Mouse (Mus musculus) hindbrain, postnatal 0 days (tissue): ENCODE measurements around the gene 3110040M04Rik. TPM values are rescaled to one million over a fixed set of nuclear protein-coding genes. Genes with fewer than 3 reads are reported as not detected.
"Not testable (repeated sequence)": the region's sequence is repeated elsewhere in the genome, so short reads cannot be mapped to it uniquely, and the experiment has no call there.

Experiments
- ATAC-seq: fragments of 200-750 bp; cut with Nextera tagmentation; 2 replicates; pipeline ENCODE4 v1.8.0; 2017; ENCODE audit warnings: mild to moderate bottlenecking, moderate TSS enrichment, moderate library complexity
- DNase-seq: peaks from one replicate; pipeline ENCODE4 v3.0.0-alpha.2; 2015; ENCODE audit warnings: low spot score
- H3K27ac ChIP-seq: fragments of 300-500 bp; sonication (generic); 2 replicates; pipeline ENCODE4 v1.5.1; 2014; ENCODE audit warnings: mild to moderate bottlenecking
- H3K27me3 ChIP-seq: fragments of 300-500 bp; sonication (generic); 2 replicates; pipeline ENCODE4 v1.6.1; 2014; ENCODE audit warnings: low read length, mixed read lengths; ENCODE audit not compliant: insufficient read depth
- H3K36me3 ChIP-seq: fragments of 300-500 bp; sonication (generic); 2 replicates; pipeline ENCODE4 v1.6.1; 2014; ENCODE audit warnings: low read length, mixed read lengths; ENCODE audit not compliant: insufficient read depth
- H3K4me1 ChIP-seq: fragments of 300-500 bp; sonication (generic); 2 replicates; pipeline ENCODE4 v1.6.1; 2014; ENCODE audit warnings: antibody characterized with exemption, low read length, mixed read lengths; ENCODE audit not compliant: insufficient read depth
- H3K4me2 ChIP-seq: fragments of 300-500 bp; sonication (generic); 2 replicates; pipeline ENCODE4 v1.6.1; 2014; ENCODE audit warnings: low read depth, mild to moderate bottlenecking, low read length, moderate library complexity, mixed read lengths
- H3K4me3 ChIP-seq: fragments of 300-500 bp; sonication (generic); 2 replicates; pipeline ENCODE4 v1.5.1; 2014; ENCODE audit warnings: low read length
- H3K9ac ChIP-seq: fragments of 300-500 bp; sonication (generic); replicated peaks from 2 replicates; pipeline ENCODE4 v1.6.1; 2014; ENCODE audit warnings: mild to moderate bottlenecking, low read length, moderate library complexity, mixed read lengths
- H3K9me3 ChIP-seq: fragments of 300-500 bp; sonication (generic); 2 replicates; pipeline ENCODE4 v1.6.1; 2016; ENCODE audit warnings: low read length, mixed read lengths
- CTCF ChIP-seq: IDR thresholded peaks from 2 replicates; pipeline ENCODE4 v1.5.1; 2016; ENCODE audit warnings: antibody characterized with exemption, control low read depth, low read depth
- WGBS: fragments of 180-500 bp; shearing (Covaris S2); extraction: QIAGEN DNeasy Blood & Tissue Kit; methylation state at CpG from one replicate; pipeline ENCODE4 v1.1.7; 2014; 5-methylcytosine and 5-hydroxymethylcytosine counted together
- polyA plus RNA-seq: library from polyadenylated mRNA; unstranded; fragments of >200 nt; fragmentation: Nextera tagmentation; extraction: Ambion mirVana; gene quantifications from 2 replicates; pipeline ENCODE4 v1.2.1, GENCODE M21; 2015
- total RNA-seq: library from RNA; depleted of rRNA; stranded (reverse); fragments of >200 nt; gene quantifications from 2 replicates; pipeline ENCODE4 v1.2.3, GENCODE M21; 2014

The 3110040M04Rik gene
- total and polyA plus RNA-seq, 2 experiments from 2014 or later = not detected

DNA sequence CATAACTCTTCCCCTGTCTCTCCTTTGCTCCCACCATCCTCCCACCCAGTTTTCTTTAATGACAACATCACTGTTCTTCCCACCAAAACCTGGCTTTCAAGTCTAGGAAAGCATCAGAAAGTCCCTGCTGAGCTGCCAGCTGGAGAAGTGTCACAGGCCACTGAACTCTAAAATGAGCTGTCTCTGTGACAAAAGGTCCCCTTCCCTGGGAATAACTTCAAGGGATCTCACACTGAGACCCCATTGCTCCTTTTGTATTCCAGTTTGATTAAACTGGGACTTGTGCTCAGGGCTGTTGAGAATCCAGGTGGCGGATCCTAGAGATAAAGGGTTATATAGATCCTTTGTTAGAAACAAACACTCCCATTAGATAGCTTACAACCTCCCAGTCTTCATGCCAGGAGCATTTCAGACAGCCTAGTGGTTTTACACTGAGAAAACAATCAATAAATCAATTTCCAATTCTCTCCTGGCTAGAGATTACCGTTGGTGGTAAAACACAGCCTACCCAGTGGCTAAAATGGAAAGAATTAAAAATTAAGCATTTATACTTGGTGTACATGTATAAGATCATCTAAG is 25.3 kb upstream of the 3110040M04Rik start:
- no peak overlapping the region for H3K27ac ChIP-seq

DNA sequence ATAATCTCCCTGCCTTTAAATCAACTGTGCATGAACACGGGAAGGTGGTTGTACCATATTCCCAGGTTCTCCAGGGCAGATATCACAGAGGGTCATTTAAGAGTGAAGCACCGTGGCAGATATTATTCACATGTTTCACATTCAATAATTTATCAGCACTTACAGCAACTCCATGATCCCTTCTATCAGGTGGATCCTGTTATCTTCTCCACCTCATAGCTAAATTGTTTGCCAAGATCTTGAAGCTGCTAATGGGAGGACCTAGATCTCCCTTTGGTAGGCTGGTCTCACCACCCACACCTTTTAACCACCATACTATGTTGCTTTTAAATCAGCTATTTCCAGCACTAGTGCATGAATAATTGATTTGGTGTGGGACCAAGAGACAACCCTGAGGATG is 23.8 kb upstream of the 3110040M04Rik start:
- ATAC-seq = no peak
- H3K4me1 ChIP-seq = no peaks in the 10 kb centered on the region
- 78% methylated on average over 2 of the region's 2 CpGs for WGBS

More for the DNA sequence above, 25.3 kb upstream of the 3110040M04Rik start:
- 20% methylated on average over 2 of the region's 2 CpGs for WGBS
- Histone ChIP-seq H3K27me3 (no peaks in the 10 kb centered on the region), H3K36me3 (no peaks in the 10 kb centered on the region), H3K4me1 (no peaks in the 10 kb centered on the region), H3K4me3 (no peak overlapping the region), H3K9me3 (no peaks in the 10 kb centered on the region), H3K4me2 (no peak overlapping the region), H3K9ac (no peak overlapping the region)
- DNase-seq = no peak
- no peak for TF ChIP-seq CTCF
- ATAC-seq = 0 out of 2 replicates have a peak, but pooled peaks have one; percentile 18

DNA sequence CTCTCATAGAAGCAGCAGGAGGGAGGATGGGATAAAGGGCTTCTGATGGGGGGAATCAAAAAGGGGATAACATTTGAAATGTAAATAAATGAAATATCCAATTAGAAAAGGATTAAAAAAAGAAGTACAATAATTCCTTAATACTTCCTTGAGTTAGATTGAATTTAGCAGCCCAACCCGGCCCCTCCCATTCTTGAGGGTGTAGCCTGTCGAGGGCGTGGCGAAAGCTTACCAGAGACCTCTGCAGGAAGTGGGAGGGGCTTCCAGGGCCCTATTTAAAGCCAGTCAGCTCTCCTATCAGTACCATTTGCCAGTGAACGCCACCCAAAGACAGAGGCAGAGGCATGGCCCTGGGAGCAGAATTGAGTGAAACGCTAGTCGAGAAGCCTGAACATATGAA is 21.7 kb upstream of the 3110040M04Rik start, which contains the start of gene Gm47985:
Gene Gm47985 (plus strand): TSS at position 272 of the 400 bp plus-strand sequence.
- H3K36me3 ChIP-seq, DNase-seq, ATAC-seq: not testable (repeated sequence)

More for the DNA sequence above, 23.8 kb upstream of the 3110040M04Rik start:
- Histone ChIP-seq H3K4me2 (no peak overlapping the region), H3K9ac (no peak overlapping the region), H3K27me3 (no peaks in the 10 kb centered on the region), H3K36me3 (no peaks in the 10 kb centered on the region), H3K9me3 (no peaks in the 10 kb centered on the region), H3K27ac (no peak overlapping the region), H3K4me3 (no peak overlapping the region)
- no peak for TF ChIP-seq CTCF
- no peak for DNase-seq

DNA sequence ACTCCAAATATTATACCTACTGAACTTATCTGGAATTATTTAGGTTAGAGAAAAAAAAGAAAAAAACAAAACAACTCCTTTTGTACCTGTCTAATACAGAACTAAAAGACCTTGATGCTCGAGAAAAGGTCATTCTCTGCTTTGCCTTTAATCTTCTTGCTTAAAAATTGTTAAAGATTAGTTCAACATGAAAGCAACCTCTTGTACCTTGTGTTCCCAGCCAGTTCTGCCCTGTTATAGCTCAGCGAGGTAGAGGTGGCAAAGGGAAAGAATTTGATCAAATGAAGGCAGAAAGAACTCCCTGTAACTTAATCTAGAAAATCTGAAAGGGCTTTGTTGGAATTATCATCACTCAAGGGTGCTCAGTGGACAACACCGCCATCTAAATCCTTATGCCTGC is 17.7 kb upstream of the 3110040M04Rik start:
- H3K4me1 ChIP-seq, ATAC-seq, H3K9me3 ChIP-seq, H3K4me3 ChIP-seq, H3K27ac ChIP-seq, DNase-seq, H3K27me3 ChIP-seq, H3K36me3 ChIP-seq, H3K9ac ChIP-seq, H3K4me2 ChIP-seq: not testable (repeated sequence)
- WGBS = 72% methylated on average over 3 of the region's 3 CpGs

More for the DNA sequence above, 21.7 kb upstream of the 3110040M04Rik start, which contains the start of gene Gm47985:
- H3K4me1 ChIP-seq, H3K9ac ChIP-seq, H3K4me2 ChIP-seq, H3K4me3 ChIP-seq, H3K27me3 ChIP-seq, H3K9me3 ChIP-seq, H3K27ac ChIP-seq: not testable (repeated sequence)
- no CpG with 5 or more reads among the region's 7 CpGs for WGBS

DNA sequence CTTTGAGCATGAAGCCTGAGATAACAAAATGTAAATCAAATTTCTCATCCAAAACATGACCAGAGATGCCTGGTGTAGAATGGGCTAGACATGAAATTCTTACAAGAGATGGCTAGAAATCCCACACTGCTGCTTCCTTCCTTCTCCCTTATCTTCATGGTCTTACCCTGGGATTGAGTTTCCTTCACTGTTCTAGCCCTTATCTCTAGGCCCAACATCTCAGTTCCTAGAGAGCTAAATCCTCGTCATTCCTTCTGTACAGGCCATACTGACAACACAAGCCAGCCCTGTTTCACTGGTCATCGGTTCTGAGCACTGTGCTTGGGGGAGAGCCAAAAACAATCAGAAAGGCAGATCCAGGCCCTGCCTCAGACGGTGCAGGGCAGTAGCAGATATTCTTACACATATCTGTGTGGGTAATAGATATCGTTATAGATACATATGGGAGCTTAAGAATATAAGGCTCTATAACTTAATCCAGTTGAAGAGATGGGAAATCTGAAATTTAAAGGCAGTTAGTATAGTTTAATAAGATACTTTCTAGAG is 17.0 kb upstream of the 3110040M04Rik start:
- not testable (repeated sequence) for H3K9me3 ChIP-seq, H3K4me1 ChIP-seq, H3K4me2 ChIP-seq, H3K27ac ChIP-seq, H3K27me3 ChIP-seq, H3K36me3 ChIP-seq, H3K9ac ChIP-seq, H3K4me3 ChIP-seq, DNase-seq, ATAC-seq
- WGBS = 76% methylated on average over 4 of the region's 4 CpGs

DNA sequence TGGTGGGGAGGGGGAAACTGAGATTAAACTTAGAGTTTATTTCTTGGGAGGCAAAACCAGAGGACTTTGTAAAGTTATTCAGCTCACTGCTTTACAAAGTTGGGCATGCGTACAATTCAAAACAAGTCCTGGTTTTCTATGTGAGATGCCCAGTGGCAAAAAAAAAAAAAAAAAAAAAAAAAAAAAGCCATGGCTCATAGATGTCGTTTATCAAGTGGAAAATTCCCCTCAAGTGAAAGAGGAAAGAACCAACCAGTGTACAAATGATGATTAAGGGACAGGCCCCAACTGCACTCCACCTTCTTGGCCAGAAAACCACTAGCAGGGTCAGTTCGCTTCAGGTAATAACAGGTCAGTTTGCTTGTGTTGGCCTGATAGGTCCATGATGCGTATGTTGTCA is 15.5 kb upstream of the 3110040M04Rik start:
- Histone ChIP-seq H3K4me2 (no peak overlapping the region), H3K27ac (no peak overlapping the region), H3K4me3 (no peak overlapping the region), H3K4me1 (no peaks in the 10 kb centered on the region), H3K9ac (no peak overlapping the region), H3K27me3 (no peaks in the 10 kb centered on the region), H3K9me3 (no peaks in the 10 kb centered on the region), H3K36me3 (no peaks in the 10 kb centered on the region)
- WGBS = 94% methylated on average over 4 of the region's 4 CpGs
- no peak for TF ChIP-seq CTCF
- no peak for ATAC-seq
- DNase-seq = no peak

DNA sequence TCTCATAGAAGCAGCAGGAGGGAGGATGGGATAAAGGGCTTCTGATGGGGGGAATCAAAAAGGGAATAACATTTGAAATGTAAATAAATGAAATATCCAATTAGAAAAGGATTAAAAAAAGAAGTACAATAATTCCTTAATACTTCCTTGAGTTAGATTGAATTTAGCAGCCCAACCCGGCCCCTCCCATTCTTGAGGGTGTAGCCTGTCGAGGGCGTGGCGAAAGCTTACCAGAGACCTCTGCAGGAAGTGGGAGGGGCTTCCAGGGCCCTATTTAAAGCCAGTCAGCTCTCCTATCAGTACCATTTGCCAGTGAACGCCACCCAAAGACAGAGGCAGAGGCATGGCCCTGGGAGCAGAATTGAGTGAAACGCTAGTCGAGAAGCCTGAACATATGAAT is 11.8 kb upstream of the 3110040M04Rik start, which contains the start of gene Gm8947:
Gene Gm8947 (plus strand): TSS at position 302 of the 400 bp plus-strand sequence.
- not testable (repeated sequence) for H3K27me3 ChIP-seq, ATAC-seq, H3K4me1 ChIP-seq, H3K4me3 ChIP-seq, DNase-seq, H3K27ac ChIP-seq, H3K4me2 ChIP-seq, H3K9me3 ChIP-seq, H3K9ac ChIP-seq, H3K36me3 ChIP-seq
- no CpG with 5 or more reads among the region's 7 CpGs for WGBS

DNA sequence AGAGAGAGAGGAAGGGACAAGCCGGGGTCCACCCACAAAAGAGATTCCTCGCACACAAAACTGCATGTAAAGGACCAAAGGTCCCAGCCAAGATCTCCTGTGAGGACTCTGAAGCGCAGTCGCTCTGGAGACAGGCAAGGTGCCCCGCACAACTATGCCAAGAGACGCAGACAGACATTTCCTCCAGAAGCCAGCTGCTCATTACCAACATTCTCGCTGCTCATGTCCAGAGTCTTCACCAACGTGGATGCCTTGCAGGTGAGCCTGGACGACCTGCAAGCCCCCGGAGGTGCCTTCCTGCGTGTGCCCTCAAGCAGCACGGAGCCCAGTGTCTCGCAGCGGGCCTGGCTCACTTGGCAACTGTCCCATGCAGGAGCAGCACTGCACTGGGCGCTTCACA is 11.2 kb upstream of the 3110040M04Rik start:
- not testable (repeated sequence) for H3K27ac ChIP-seq, H3K27me3 ChIP-seq, DNase-seq, H3K36me3 ChIP-seq, H3K9me3 ChIP-seq, H3K4me2 ChIP-seq, H3K4me1 ChIP-seq, ATAC-seq, H3K4me3 ChIP-seq, H3K9ac ChIP-seq
- WGBS = 93% methylated on average over 15 of the region's 15 CpGs

DNA sequence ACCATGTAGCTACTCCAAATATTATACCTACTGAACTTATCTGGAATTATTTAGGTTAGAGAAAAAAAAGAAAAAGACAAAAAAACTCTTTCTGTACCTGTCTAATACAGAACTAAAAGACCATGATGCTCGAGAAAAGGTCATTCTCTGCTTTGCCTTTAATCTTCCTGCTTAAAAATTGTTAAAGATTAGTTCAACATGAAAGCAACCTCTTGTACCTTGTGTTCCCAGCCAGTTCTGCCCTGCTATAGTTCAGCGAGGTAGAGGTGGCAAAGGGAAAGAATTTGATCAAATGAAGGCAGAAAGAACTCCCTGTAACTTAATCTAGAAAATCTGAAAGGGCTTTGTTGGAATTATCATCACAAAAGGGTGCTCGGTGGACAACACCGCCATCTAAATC is 7.9 kb upstream of the 3110040M04Rik start:
- not testable (repeated sequence) for H3K4me1 ChIP-seq, ATAC-seq, H3K9ac ChIP-seq, H3K36me3 ChIP-seq, H3K4me3 ChIP-seq, H3K9me3 ChIP-seq, H3K27me3 ChIP-seq, DNase-seq, H3K27ac ChIP-seq, H3K4me2 ChIP-seq
- WGBS = 74% methylated on average over 4 of the region's 4 CpGs

DNA sequence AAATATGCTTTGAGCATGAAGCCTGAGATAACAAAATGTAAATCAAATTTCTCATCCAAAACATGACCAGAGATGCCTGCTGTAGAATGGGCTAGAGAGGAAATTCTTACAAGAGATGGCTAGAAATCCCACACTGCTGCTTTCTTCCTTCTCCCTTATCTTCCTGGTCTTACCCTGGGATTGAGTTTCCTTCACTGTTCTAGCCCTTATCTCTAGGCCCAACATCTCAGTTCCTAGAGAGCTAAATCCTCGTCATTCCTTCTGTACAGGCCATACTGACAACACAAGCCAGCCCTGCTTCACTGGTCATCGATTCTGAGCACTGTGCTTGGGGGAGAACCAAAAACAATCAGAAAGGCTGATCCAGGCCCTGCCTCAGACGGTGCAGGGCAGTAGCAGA is 7.2 kb upstream of the 3110040M04Rik start:
- H3K36me3 ChIP-seq, DNase-seq, H3K4me2 ChIP-seq, H3K9ac ChIP-seq, ATAC-seq, H3K27ac ChIP-seq, H3K4me3 ChIP-seq, H3K9me3 ChIP-seq, H3K4me1 ChIP-seq, H3K27me3 ChIP-seq: not testable (repeated sequence)
- 92% methylated on average over 3 of the region's 3 CpGs for WGBS
